Mouse (Mus musculus): ENCODE results near the gene Rhox4g. TPM values are rescaled to one million over a fixed set of nuclear protein-coding genes. Genes with fewer than 3 reads are reported as not detected.
"Not testable (repeated sequence)": the region's sequence is repeated elsewhere in the genome, so short reads cannot be mapped to it uniquely, and the experiment has no call there.

Rhox4g gene
- total RNA-seq (2014; fragmentation: Nextera tagmentation) (not detected in 2 replicates), total RNA-seq (2017) (not detected in 2 replicates)

GRCm38 (mm10) chrX:37651227-37651626, at the start of gene Rhox4g:
TSS of gene Rhox4g (minus strand) at chrX:37651327.
- not testable (repeated sequence) for ATAC-seq (replicated peaks; ENCODE audit: low FRiP score, low TSS enrichment, poor library complexity, severe bottlenecking)

GRCm38 (mm10) chrX:37692261-37692660, 41.1 kb upstream of the Rhox4g start:
- ATAC-seq (replicated peaks; ENCODE audit: low FRiP score, low TSS enrichment, poor library complexity, severe bottlenecking), result no peak

GRCm38 (mm10) chrX:37683031-37683715, 32.0 kb upstream of the Rhox4g start:
- no peak for ATAC-seq (replicated peaks; ENCODE audit: low FRiP score, low TSS enrichment, poor library complexity, severe bottlenecking)

- ATAC-seq (replicated peaks; ENCODE audit: low FRiP score, low TSS enrichment, poor library complexity, severe bottlenecking), result not testable (repeated sequence)
Observed at GRCm38 (mm10) chrX:37673177-37673576, 22.1 kb upstream of the Rhox4g start, which contains the start of gene Rhox2h. TSS of gene Rhox2h (minus strand) at chrX:37673277.

GRCm38 (mm10) chrX:37668664-37669063, 17.5 kb upstream of the Rhox4g start, which contains the start of gene Rhox3h:
TSS of gene Rhox3h (minus strand) at chrX:37668764.
- not testable (repeated sequence) for ATAC-seq (replicated peaks; ENCODE audit: low FRiP score, low TSS enrichment, poor library complexity, severe bottlenecking)

- not testable (repeated sequence) for ATAC-seq (replicated peaks; ENCODE audit: low FRiP score, low TSS enrichment, poor library complexity, severe bottlenecking)
Observed at GRCm38 (mm10) chrX:37643370-37643769, 7.8 kb downstream of the Rhox4g start, which contains the start of gene Rhox2g. TSS of gene Rhox2g (minus strand) at chrX:37643470.

- ATAC-seq (replicated peaks; ENCODE audit: low FRiP score, low TSS enrichment, poor library complexity, severe bottlenecking), result not testable (repeated sequence)
Observed at GRCm38 (mm10) chrX:37628512-37628911, 22.6 kb downstream of the Rhox4g start, which contains the start of gene Rhox3g. TSS of gene Rhox3g (minus strand) at chrX:37628612.

GRCm38 (mm10) chrX:37607604-37608003, 43.5 kb downstream of the Rhox4g start, which contains the start of gene Rhox4f:
TSS of gene Rhox4f (minus strand) at chrX:37607704.
- not testable (repeated sequence) for ATAC-seq (replicated peaks; ENCODE audit: low FRiP score, low TSS enrichment, poor library complexity, severe bottlenecking)

Other genes starting within 250 kb of the Rhox4g start
- not detected in 2 replicates for gene Rhox2b, start 239.3 kb downstream of the Rhox4g start, total RNA-seq (2014; fragmentation: Nextera tagmentation)
- gene Rhox2b, start 239.3 kb downstream of the Rhox4g start, total RNA-seq (2017), result not detected in 2 replicates
- not detected in 2 replicates for gene Rhox4b, start 218.8 kb downstream of the Rhox4g start, total RNA-seq (2014; fragmentation: Nextera tagmentation)
- not detected in 2 replicates for gene Rhox4b, start 218.8 kb downstream of the Rhox4g start, total RNA-seq (2017)
- gene Rhox2c, start 197.6 kb downstream of the Rhox4g start, total RNA-seq (2014; fragmentation: Nextera tagmentation), result not detected in 2 replicates
- gene Rhox2c, start 197.6 kb downstream of the Rhox4g start, total RNA-seq (2017), result not detected in 2 replicates
- gene Rhox3c, start 192.7 kb downstream of the Rhox4g start, total RNA-seq (2014; fragmentation: Nextera tagmentation), result not detected in 2 replicates
- gene Rhox3c, start 192.7 kb downstream of the Rhox4g start, total RNA-seq (2017), result not detected in 2 replicates
- gene Rhox4c, start 171.0 kb downstream of the Rhox4g start, total RNA-seq (2014; fragmentation: Nextera tagmentation), result not detected in 2 replicates
- not detected in 2 replicates for gene Rhox4c, start 171.0 kb downstream of the Rhox4g start, total RNA-seq (2017)
- not detected in 2 replicates for gene Rhox2d, start 157.9 kb downstream of the Rhox4g start, total RNA-seq (2014; fragmentation: Nextera tagmentation)
- not detected in 2 replicates for gene Rhox2d, start 157.9 kb downstream of the Rhox4g start, total RNA-seq (2017)
- not detected in 2 replicates for gene Rhox4d, start 137.0 kb downstream of the Rhox4g start, total RNA-seq (2014; fragmentation: Nextera tagmentation)
- gene Rhox4d, start 137.0 kb downstream of the Rhox4g start, total RNA-seq (2017), result not detected in 2 replicates
- not detected in 2 replicates for gene Rhox2e, start 120.9 kb downstream of the Rhox4g start, total RNA-seq (2014; fragmentation: Nextera tagmentation)
- not detected in 2 replicates for gene Rhox2e, start 120.9 kb downstream of the Rhox4g start, total RNA-seq (2017)
- not detected in 2 replicates for gene Rhox3e, start 109.3 kb downstream of the Rhox4g start, total RNA-seq (2014; fragmentation: Nextera tagmentation)
- not detected in 2 replicates for gene Rhox3e, start 109.3 kb downstream of the Rhox4g start, total RNA-seq (2017)
- not detected in 2 replicates for gene Rhox4e, start 93.9 kb downstream of the Rhox4g start, total RNA-seq (2014; fragmentation: Nextera tagmentation)
- gene Rhox4e, start 93.9 kb downstream of the Rhox4g start, total RNA-seq (2017), result not detected in 2 replicates
- not detected in 2 replicates for gene Rhox2f, start 79.9 kb downstream of the Rhox4g start, total RNA-seq (2014; fragmentation: Nextera tagmentation)
- gene Rhox2f, start 79.9 kb downstream of the Rhox4g start, total RNA-seq (2017), result not detected in 2 replicates
- not detected in 2 replicates for gene Rhox3f, start 70.3 kb downstream of the Rhox4g start, total RNA-seq (2014; fragmentation: Nextera tagmentation)
- not detected in 2 replicates for gene Rhox3f, start 70.3 kb downstream of the Rhox4g start, total RNA-seq (2017)
- gene Rhox4f, start 43.6 kb downstream of the Rhox4g start, total RNA-seq (2014; fragmentation: Nextera tagmentation), result not detected in 2 replicates
- not detected in 2 replicates for gene Rhox4f, start 43.6 kb downstream of the Rhox4g start, total RNA-seq (2017)
- gene Rhox3g, start 22.7 kb downstream of the Rhox4g start, total RNA-seq (2014; fragmentation: Nextera tagmentation), result not detected in 2 replicates
- not detected in 2 replicates for gene Rhox3g, start 22.7 kb downstream of the Rhox4g start, total RNA-seq (2017)
- gene Rhox2g, start 7.9 kb downstream of the Rhox4g start, total RNA-seq (2014; fragmentation: Nextera tagmentation), result not detected in 2 replicates
- gene Rhox2g, start 7.9 kb downstream of the Rhox4g start, total RNA-seq (2017), result not detected in 2 replicates
- not detected in 2 replicates for gene Rhox3h, start 17.4 kb upstream of the Rhox4g start, total RNA-seq (2014; fragmentation: Nextera tagmentation)
- not detected in 2 replicates for gene Rhox3h, start 17.4 kb upstream of the Rhox4g start, total RNA-seq (2017)
- not detected in 2 replicates for gene Rhox2h, start 21.9 kb upstream of the Rhox4g start, total RNA-seq (2014; fragmentation: Nextera tagmentation)
- not detected in 2 replicates for gene Rhox2h, start 21.9 kb upstream of the Rhox4g start, total RNA-seq (2017)
- not detected in 2 replicates for gene Rhox5, start 153.5 kb upstream of the Rhox4g start, total RNA-seq (2014; fragmentation: Nextera tagmentation)
- not detected in 2 replicates for gene Rhox5, start 153.5 kb upstream of the Rhox4g start, total RNA-seq (2017)
- gene Rhox6, start 175.6 kb upstream of the Rhox4g start, total RNA-seq (2014; fragmentation: Nextera tagmentation), result not detected in 2 replicates
- not detected in 2 replicates for gene Rhox6, start 175.6 kb upstream of the Rhox4g start, total RNA-seq (2017)
- gene Rhox7a, start 180.4 kb upstream of the Rhox4g start, total RNA-seq (2014; fragmentation: Nextera tagmentation), result not detected in 2 replicates
- not detected in 2 replicates for gene Rhox7a, start 180.4 kb upstream of the Rhox4g start, total RNA-seq (2017)
- gene Rhox8, start 227.6 kb upstream of the Rhox4g start, total RNA-seq (2014; fragmentation: Nextera tagmentation), result 0.74 TPM in 1 of 2 replicates, not detected in the other
- not detected in 2 replicates for gene Rhox8, start 227.6 kb upstream of the Rhox4g start, total RNA-seq (2017)
- not detected in 2 replicates for gene Rhox7b, start 245.9 kb upstream of the Rhox4g start, total RNA-seq (2014; fragmentation: Nextera tagmentation)
- gene Rhox7b, start 245.9 kb upstream of the Rhox4g start, total RNA-seq (2017), result not detected in 2 replicates

Data from megakaryocyte-erythroid progenitor cell, adult 5-6 weeks (primary cell).